Comparison of ENCODE assay signal across 16 mouse cellular contexts in the genomic region with DNA sequence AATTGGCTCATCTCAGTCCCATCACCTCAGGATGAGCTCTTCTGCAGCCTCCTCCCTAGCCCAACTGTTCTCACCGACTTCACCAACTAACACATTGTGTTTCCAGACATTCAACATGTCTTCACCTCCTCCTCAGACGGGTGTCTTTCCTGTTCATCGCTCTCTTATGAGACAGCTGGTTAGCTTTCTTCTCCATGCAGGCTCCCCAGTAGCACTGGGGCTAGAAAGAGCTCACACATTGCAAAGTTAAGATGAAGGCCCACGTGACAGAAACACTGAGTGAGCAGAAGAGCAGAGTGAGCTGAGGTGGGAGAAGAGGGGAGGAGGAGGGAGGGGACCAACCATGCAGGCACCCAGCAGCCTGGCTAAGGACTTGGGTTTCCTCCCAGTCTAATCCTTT. TPM values are rescaled to one million over a fixed set of nuclear protein-coding genes. Genes with fewer than 3 reads are reported as not detected.
DNase-seq lines count a peak whose midpoint lies in the region.
"Had no signal": no experiment of that assay in that cellular context is flagged by ENCODE, and none has a peak within 500 bp of the region (broad histone marks: within the 10 kb centered on the region; RNA-seq: fewer than 3 reads in every experiment).

No protein-coding gene starts in this region.

- peak; percentile 71 for DNase-seq in frontal cortex, adult 2 months (ENCODE audit: extremely low spot score in 1 of 2, low spot score in 1 of 2)
- no peak for DNase-seq in frontal cortex, postnatal 25 days (ENCODE audit: low spot score in 2 of 2)
- DNase-seq in left cerebral cortex, adult 9 months (ENCODE audit: low spot score in 2 of 2) = peak; percentile 54 to 55
- DNase-seq in left cerebral cortex, postnatal 4 days = no peak
- peak; percentile 43 to 47 for DNase-seq in left cerebral cortex, postnatal 36 days (ENCODE audit: low spot score in 2 of 2)
- DNase-seq in thymus, postnatal 25 days = peak; percentile 65
- DNase-seq in adrenal gland, adult 18-20 months (ENCODE audit: low spot score in 2 of 2) = no peak
- no peak for DNase-seq in heart, postnatal 36 days
- DNase-seq: adrenal gland, postnatal 25 days; cerebellum, adult 11-12 months; cerebellum, postnatal 25 days; embryo, embryonic 11 days; heart, adult 11 months; liver had no signal

- intact Hi-C loops in left cerebral cortex, postnatal 4 days (cut with DNase I) = no loop called here
- intact Hi-C loops in left cerebral cortex, postnatal 36 days (cut with DNase I) = no loop called here
- intact Hi-C loops in heart, postnatal 36 days (cut with DNase I) = loop anchor here (1.0 kb wide), 1 partner anchor 15 kb away; no protein-coding TSS in a partner anchor

RNA-seq across cellular contexts. Expression of gene Spcs2, which starts 38.9 kb away (rescaled TPM):
- 76.6 and 83.9 TPM in 2 replicates for polyA plus RNA-seq in frontal cortex, adult 2 months (2012; rRNA removed)
- 10 to 100 TPM; 83.1 to 90.7 TPM for total RNA-seq in left cerebral cortex, postnatal 4 days (2021)
- 10 to 100 TPM; 85.6 to 90.2 TPM for total RNA-seq in left cerebral cortex, postnatal 36 days (2021)
- 100 to 1,000 TPM; 150 to 191 TPM for total RNA-seq in adrenal gland, adult 18-20 months (2021)
- 10 to 100 TPM; 48.0 to 50.4 TPM for total RNA-seq in heart, postnatal 36 days (2021)

RNA-seq across cellular contexts. Expression of gene Xrra1, which starts 43.3 kb away (rescaled TPM):
- polyA plus RNA-seq in frontal cortex, adult 2 months (2012; rRNA removed) = 1.2 and 1.3 TPM in 2 replicates
- 1 to 10 TPM in 1 of 2 experiments, under 1 TPM in 1; 0.64 to 1.4 TPM for total RNA-seq in left cerebral cortex, postnatal 4 days (2021)
- total RNA-seq in left cerebral cortex, postnatal 36 days (2021) = 1 to 10 TPM; 1.1 to 1.6 TPM
- total RNA-seq in adrenal gland, adult 18-20 months (2021) = 1 to 10 TPM in 1 of 2 experiments, not detected in 1; 2.8 TPM
- total RNA-seq in heart, postnatal 36 days (2021) = not detected
- total RNA-seq: hematopoietic stem cell, adult 5-6 weeks had no signal
- polyA plus RNA-seq: liver, embryonic 16.5 days had no signal

Comparison
In these comparisons a context has a peak if more than half of its experiments do, and no peak if none do; other contexts are left out.
1. DNase-seq: peak in frontal cortex, adult 2 months (2 of 2), left cerebral cortex, adult 9 months (2 of 2), left cerebral cortex, postnatal 36 days (2 of 2) and thymus, postnatal 25 days (single experiment); none in frontal cortex, postnatal 25 days (0 of 2), left cerebral cortex, postnatal 4 days (single experiment), adrenal gland, adult 18-20 months (0 of 2) and heart, postnatal 36 days (0 of 2).